Mouse (Mus musculus): Measurements from ENCODE around the gene Neu1. TPM values are rescaled to one million over a fixed set of nuclear protein-coding genes. Genes with fewer than 3 reads are reported as not detected.
"Not testable (repeated sequence)": the region's sequence is repeated elsewhere in the genome, so short reads cannot be mapped to it uniquely, and the experiment has no call there.

Gene Neu1
- total and polyA plus RNA-seq, 3 experiments = 31.2 to 32.0 (median 31.9) TPM

- H3K4me3 ChIP-seq (replicated peaks in 1 of 3; ENCODE audit: low read depth in 2 of 3, low read length in 2 of 3, poor library complexity in 1 of 3); H3K4me1 ChIP-seq (ENCODE audit: control insufficient read depth in 1 of 2, insufficient read depth in 2 of 2); H3K36me3 ChIP-seq (replicated peaks in 1 of 2; ENCODE audit: control insufficient read depth in 1 of 2, insufficient read depth in 1 of 2, low read length in 1 of 2); H3K9ac ChIP-seq (ENCODE audit: insufficient read depth, low read depth); H3K9me3 ChIP-seq (replicated peaks; ENCODE audit: low read length); DNase-seq (ENCODE audit: extremely low read depth); in situ Hi-C loops (cut with MboI; ENCODE audit: low pct_ligation_motif_present, low pct_unique_long_range_greater_than_20kb, low sequenced_read_pairs); H3K4me2 ChIP-seq (ENCODE audit: insufficient read depth, low read depth, poor library complexity, severe bottlenecking); H3K27ac ChIP-seq (ENCODE audit: insufficient read depth, low read depth); dilution Hi-C loops (cut with MboI; ENCODE audit: extremely low pct_ligation_motif_present, extremely low pct_unique_long_range_greater_than_20kb, low sequenced_read_pairs); H3K27me3 ChIP-seq (replicated peaks); H3K79me2 ChIP-seq (replicated peaks; ENCODE audit: control insufficient read depth, extremely low read depth, insufficient read depth, poor library complexity, severe bottlenecking): not testable (repeated sequence)
These were observed 41.2 kb downstream of the Neu1 start, which contains the start of the genes Hspa1a and Hspa1l for GRCm38 (mm10) chr17:34972069-34972749. Gene Hspa1a (minus strand): TSS chr17:34972156. Gene Hspa1l (plus strand): TSS chr17:34972703.

GRCm38 (mm10) chr17:34975581-34976492 is 44.8 kb downstream of the Neu1 start:
- no peak overlapping the region for H3K9ac ChIP-seq (ENCODE audit: insufficient read depth, low read depth)
- peaks cover 0 to 9% of the 10 kb centered on the region in 2 experiments; a peak in 2 of 4 replicates for H3K4me1 ChIP-seq (ENCODE audit: control insufficient read depth in 1 of 2, insufficient read depth in 2 of 2)
- peaks cover 2 to 22% of the 10 kb centered on the region in 2 experiments for H3K36me3 ChIP-seq (replicated peaks in 1 of 2; ENCODE audit: control insufficient read depth in 1 of 2, insufficient read depth in 1 of 2, low read length in 1 of 2)
- no peak overlapping the region for H3K4me2 ChIP-seq (ENCODE audit: insufficient read depth, low read depth, poor library complexity, severe bottlenecking)
- TF ChIP-seq MXI1 (IDR thresholded peaks at IDR 0.05; ENCODE audit: low read depth, low read length) = no peak
- TF ChIP-seq MAFK (IDR thresholded peaks at IDR 0.05; ENCODE audit: insufficient replicate concordance, low read length) = peak; percentile 75; the same call in 1 of the 2 replicates
- dilution Hi-C loops (cut with MboI; ENCODE audit: extremely low pct_ligation_motif_present, extremely low pct_unique_long_range_greater_than_20kb, low sequenced_read_pairs) (no loop called here), in situ Hi-C loops (cut with MboI; ENCODE audit: low pct_ligation_motif_present, low pct_unique_long_range_greater_than_20kb, low sequenced_read_pairs) (no loop called here)
- H3K4me3 ChIP-seq (replicated peaks in 1 of 3; ENCODE audit: low read depth in 2 of 3, low read length in 2 of 3, poor library complexity in 1 of 3) = no peak overlapping the region
- H3K79me2 ChIP-seq (replicated peaks; ENCODE audit: control insufficient read depth, extremely low read depth, insufficient read depth, poor library complexity, severe bottlenecking) = no peaks in the 10 kb centered on the region; the same call in 1 of the 2 replicates
- H3K27ac ChIP-seq (ENCODE audit: insufficient read depth, low read depth) = no peak overlapping the region
- H3K27me3 ChIP-seq (replicated peaks) = no peaks in the 10 kb centered on the region
- no peak for DNase-seq (ENCODE audit: extremely low read depth)
- H3K9me3 ChIP-seq (replicated peaks; ENCODE audit: low read length) = peaks cover 2% of the 10 kb centered on the region

GRCm38 (mm10) chr17:34977000-34977399 is 45.9 kb downstream of the Neu1 start:
- H3K4me2 ChIP-seq (ENCODE audit: insufficient read depth, low read depth, poor library complexity, severe bottlenecking) = no peak overlapping the region
- no peak for TF ChIP-seq UBTF (IDR thresholded peaks at IDR 0.05; ENCODE audit: low read depth, low read length)
- TF ChIP-seq MXI1 (IDR thresholded peaks at IDR 0.05; ENCODE audit: low read depth, low read length) = no peak
- TF ChIP-seq ZNF384 (IDR thresholded peaks at IDR 0.05; ENCODE audit: low read depth, low read length) = no peak
- no peak for TF ChIP-seq IRF4 (IDR thresholded peaks at IDR 0.05; ENCODE audit: low read depth, low read length)
- TF ChIP-seq RCOR1 (conservative IDR thresholded peaks at IDR 0.05; ENCODE audit: low read depth, low read length) = no peak
- no peak for TF ChIP-seq NELFE (IDR thresholded peaks at IDR 0.05; ENCODE audit: low read depth, low read length)
- TF ChIP-seq HCFC1 (IDR thresholded peaks at IDR 0.05; ENCODE audit: low read depth, low read length) = no peak
- no peak for TF ChIP-seq POLR2AphosphoS2 (IDR thresholded peaks at IDR 0.05; ENCODE audit: low read depth, low read length)
- no peak for TF ChIP-seq SIN3A (IDR thresholded peaks at IDR 0.05; ENCODE audit: low read length)
- no peak for TF ChIP-seq POLR2A (IDR thresholded peaks at IDR 0.05; ENCODE audit: low read depth, low read length)
- no peak for TF ChIP-seq USF2 (conservative IDR thresholded peaks at IDR 0.05; ENCODE audit: low read depth, low read length)
- TF ChIP-seq KAT2A (IDR thresholded peaks at IDR 0.05; ENCODE audit: insufficient replicate concordance, low read length) = no peak
- no peak for TF ChIP-seq RAD21 (IDR thresholded peaks at IDR 0.05; ENCODE audit: low read depth, low read length)
- TF ChIP-seq JUND (conservative IDR thresholded peaks at IDR 0.05; ENCODE audit: low read depth, low read length) = no peak
- no peak for TF ChIP-seq MAFK (IDR thresholded peaks at IDR 0.05; ENCODE audit: insufficient replicate concordance, low read length)
- H3K9me3 ChIP-seq (replicated peaks; ENCODE audit: low read length) = peaks cover 2% of the 10 kb centered on the region
- DNase-seq (ENCODE audit: extremely low read depth) = no peak
- no peaks in the 10 kb centered on the region for H3K27me3 ChIP-seq (replicated peaks)
- peaks cover 3% of the 10 kb centered on the region for H3K79me2 ChIP-seq (replicated peaks; ENCODE audit: control insufficient read depth, extremely low read depth, insufficient read depth, poor library complexity, severe bottlenecking)
- in situ Hi-C loops (cut with MboI; ENCODE audit: low pct_ligation_motif_present, low pct_unique_long_range_greater_than_20kb, low sequenced_read_pairs) (no loop called here), dilution Hi-C loops (cut with MboI; ENCODE audit: extremely low pct_ligation_motif_present, extremely low pct_unique_long_range_greater_than_20kb, low sequenced_read_pairs) (no loop called here)
- no peak overlapping the region for H3K9ac ChIP-seq (ENCODE audit: insufficient read depth, low read depth)
- no peak overlapping the region for H3K27ac ChIP-seq (ENCODE audit: insufficient read depth, low read depth)
- peaks cover 0 to 9% of the 10 kb centered on the region in 2 experiments; a peak in 2 of 4 replicates for H3K4me1 ChIP-seq (ENCODE audit: control insufficient read depth in 1 of 2, insufficient read depth in 2 of 2)
- H3K36me3 ChIP-seq (replicated peaks in 1 of 2; ENCODE audit: control insufficient read depth in 1 of 2, insufficient read depth in 1 of 2, low read length in 1 of 2) = peaks cover 2 to 22% of the 10 kb centered on the region in 2 experiments
- H3K4me3 ChIP-seq (replicated peaks in 1 of 3; ENCODE audit: low read depth in 2 of 3, low read length in 2 of 3, poor library complexity in 1 of 3) = no peak overlapping the region

Measured in CH12.LX (cell line).